Mouse (Mus musculus): ENCODE measurements around the gene Olfr658. TPM values are rescaled to one million over a fixed set of nuclear protein-coding genes. Genes with fewer than 3 reads are reported as not detected.

Olfr658 gene
- total RNA-seq (2021) = not detected

- intact Hi-C loops (cut with DNase I) = no loop called here
- peak; percentile 1 to 35 for DNase-seq (ENCODE audit: extremely low spot score in 1 of 2, low spot score in 2 of 2)
These were observed at the start of gene Olfr658 for GRCm38 (mm10) chr7:104646841-104647482. TSS of gene Olfr658 (minus strand) at chr7:104647305.

- DNase-seq (ENCODE audit: extremely low spot score in 1 of 2, low spot score in 2 of 2) = no peak
- intact Hi-C loops (cut with DNase I) = no loop called here
These were observed 39.1 kb upstream of the Olfr658 start, which contains the start of gene Olfr661 for GRCm38 (mm10) chr7:104686201-104686600. TSS of gene Olfr661 (plus strand) at chr7:104686501.

- no peak for DNase-seq (ENCODE audit: extremely low spot score in 1 of 2, low spot score in 2 of 2)
- intact Hi-C loops (cut with DNase I) = no loop called here
These were observed 19.3 kb upstream of the Olfr658 start, which contains the start of gene Olfr659 for GRCm38 (mm10) chr7:104666453-104666852. TSS of gene Olfr659 (plus strand) at chr7:104666753.

- no peak for DNase-seq (ENCODE audit: extremely low spot score in 1 of 2, low spot score in 2 of 2)
- intact Hi-C loops (cut with DNase I) = no loop called here
These were observed 22.6 kb downstream of the Olfr658 start, which contains the start of gene Olfr657 for GRCm38 (mm10) chr7:104624494-104624893. TSS of gene Olfr657 (plus strand) at chr7:104624794.

- no peak for DNase-seq (ENCODE audit: extremely low spot score in 1 of 2, low spot score in 2 of 2)
- intact Hi-C loops (cut with DNase I) = no loop called here
These were observed 33.5 kb downstream of the Olfr658 start, which contains the start of gene Olfr656 for GRCm38 (mm10) chr7:104613655-104614054. TSS of gene Olfr656 (plus strand) at chr7:104613955.

GRCm38 (mm10) chr7:104604727-104605126 is 42.4 kb downstream of the Olfr658 start:
- intact Hi-C loops (cut with DNase I) = no loop called here
- no peak for DNase-seq (ENCODE audit: extremely low spot score in 1 of 2, low spot score in 2 of 2)

GRCm38 (mm10) chr7:104603173-104603572 is 43.9 kb downstream of the Olfr658 start:
- no peak for DNase-seq (ENCODE audit: extremely low spot score in 1 of 2, low spot score in 2 of 2)
- intact Hi-C loops (cut with DNase I) = no loop called here

- DNase-seq (ENCODE audit: extremely low spot score in 1 of 2, low spot score in 2 of 2) = no peak
These were observed 45.4 kb downstream of the Olfr658 start, which contains the start of gene Olfr655 for GRCm38 (mm10) chr7:104601679-104602078. TSS of gene Olfr655 (minus strand) at chr7:104601779.

More at GRCm38 (mm10) chr7:104601679-104602078, 45.4 kb downstream of the Olfr658 start, which contains the start of gene Olfr655:
- intact Hi-C loops (cut with DNase I) = no loop called here

Other genes starting within 250 kb of the Olfr658 start
- not detected for gene Trim30c, start 246.5 kb downstream of the Olfr658 start, total RNA-seq (2021)
- gene Trim30a, start 182.1 kb downstream of the Olfr658 start, total RNA-seq (2021) = under 1 TPM; 0.62 to 0.83 TPM
- under 1 TPM; 0.24 to 0.26 TPM for gene Trim30d, start 139.5 kb downstream of the Olfr658 start, total RNA-seq (2021)
- gene Olfr651, start 97.2 kb downstream of the Olfr658 start, total RNA-seq (2021) = not detected
- gene Olfr652, start 86.4 kb downstream of the Olfr658 start, total RNA-seq (2021) = not detected
- not detected for gene Olfr653, start 70.0 kb downstream of the Olfr658 start, total RNA-seq (2021)
- gene Olfr654, start 60.3 kb downstream of the Olfr658 start, total RNA-seq (2021) = not detected
- not detected for gene Olfr655, start 45.5 kb downstream of the Olfr658 start, total RNA-seq (2021)
- gene Olfr656, start 33.4 kb downstream of the Olfr658 start, total RNA-seq (2021) = not detected
- gene Olfr657, start 22.5 kb downstream of the Olfr658 start, total RNA-seq (2021) = not detected
- gene Olfr659, start 19.4 kb upstream of the Olfr658 start, total RNA-seq (2021) = not detected
- not detected for gene Olfr661, start 39.2 kb upstream of the Olfr658 start, total RNA-seq (2021)
- not detected for gene Usp17le, start 130.2 kb upstream of the Olfr658 start, total RNA-seq (2021)
- not detected for gene Usp17lb, start 195.3 kb upstream of the Olfr658 start, total RNA-seq (2021)
- not detected for gene Usp17la, start 209.7 kb upstream of the Olfr658 start, total RNA-seq (2021)
- gene Olfr665, start 230.7 kb upstream of the Olfr658 start, total RNA-seq (2021) = not detected
- not detected for gene Olfr666, start 248.6 kb upstream of the Olfr658 start, total RNA-seq (2021)

All from left cerebral cortex, postnatal 10 days (tissue).